Mouse (Mus musculus): ENCODE results near the gene Ticrr. TPM values are rescaled to one million over a fixed set of nuclear protein-coding genes. Genes with fewer than 3 reads are reported as not detected.

The Ticrr gene
- polyA plus RNA-seq (2015; fragmentation: Nextera tagmentation; extraction: Ambion mirVana) = 2.7 and 3.5 TPM in 2 replicates

GRCm38 (mm10) chr7:79659578-79660290 lies at the start of gene Ticrr:
Gene Ticrr (plus strand): TSS chr7:79660196.
- under 1% methylated on average over 38 of the region's 39 CpGs for WGBS
- Histone ChIP-seq H3K27me3 (replicated peaks; ENCODE audit: control insufficient read depth, insufficient read depth, low read length) (no peaks in the 10 kb centered on the region), H3K4me1 (replicated peaks; ENCODE audit: control insufficient read depth, insufficient read depth, low read length) (peaks cover 17% of the 10 kb centered on the region), H3K9me3 (ENCODE audit: control insufficient read depth, low read length) (no peaks in the 10 kb centered on the region), H3K36me3 (ENCODE audit: control insufficient read depth, insufficient read depth) (no peaks in the 10 kb centered on the region), H3K4me3 (replicated peaks; ENCODE audit: low read length) (peak within 1 kb of the TSS; percentile 59), H3K27ac (ENCODE audit: low read length) (no peak within 1 kb of the TSS), H3K9ac (replicated peaks; ENCODE audit: low read depth, low read length) (peak within 1 kb of the TSS; percentile 33), H3K4me2 (ENCODE audit: low read length) (peak within 1 kb of the TSS; percentile 72)
- ATAC-seq = peak; percentile 100

DNA sequence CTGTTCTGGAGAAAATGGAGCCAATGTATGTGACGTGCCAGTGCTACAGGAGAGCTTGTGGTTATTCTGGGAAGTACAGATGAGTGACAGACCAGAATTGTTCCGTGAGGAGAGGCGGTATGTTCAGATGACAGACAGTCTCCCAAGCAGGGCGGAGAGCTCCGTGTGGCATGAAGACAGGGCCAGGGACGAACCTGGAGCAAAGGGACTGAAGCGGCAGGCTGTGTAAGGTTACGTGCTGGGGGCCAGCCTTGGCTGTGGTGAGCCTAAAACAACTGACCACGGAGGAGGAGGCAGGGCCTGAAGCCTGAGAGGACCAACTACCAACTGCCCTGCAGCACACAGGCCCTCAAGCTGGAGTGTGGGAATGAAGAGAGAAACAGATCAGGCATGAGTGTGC lies 48.1 kb upstream of the Ticrr start:
- Histone ChIP-seq H3K4me2 (ENCODE audit: low read length) (no peak overlapping the region), H3K4me3 (replicated peaks; ENCODE audit: low read length) (no peak overlapping the region), H3K27ac (ENCODE audit: low read length) (no peak overlapping the region), H3K36me3 (ENCODE audit: control insufficient read depth, insufficient read depth) (no peaks in the 10 kb centered on the region), H3K9me3 (ENCODE audit: control insufficient read depth, low read length) (no peaks in the 10 kb centered on the region), H3K4me1 (replicated peaks; ENCODE audit: control insufficient read depth, insufficient read depth, low read length) (peaks cover 10% of the 10 kb centered on the region; the same call in 1 of the 2 replicates), H3K9ac (replicated peaks; ENCODE audit: low read depth, low read length) (no peak overlapping the region), H3K27me3 (replicated peaks; ENCODE audit: control insufficient read depth, insufficient read depth, low read length) (peaks cover 7% of the 10 kb centered on the region)
- WGBS = 63% methylated on average over 9 of the region's 9 CpGs
- ATAC-seq = no peak

GRCm38 (mm10) chr7:79612783-79613182 lies 47.2 kb upstream of the Ticrr start:
- WGBS = 11% methylated on average over 6 of the region's 6 CpGs
- H3K9me3 ChIP-seq (ENCODE audit: control insufficient read depth, low read length) = no peaks in the 10 kb centered on the region
- no peak overlapping the region for H3K4me3 ChIP-seq (replicated peaks; ENCODE audit: low read length)
- H3K4me1 ChIP-seq (replicated peaks; ENCODE audit: control insufficient read depth, insufficient read depth, low read length) = peaks cover 2% of the 10 kb centered on the region; the same call in 1 of the 2 replicates
- no peak overlapping the region for H3K4me2 ChIP-seq (ENCODE audit: low read length)
- H3K27ac ChIP-seq (ENCODE audit: low read length) = no peak overlapping the region
- peaks cover 15% of the 10 kb centered on the region for H3K27me3 ChIP-seq (replicated peaks; ENCODE audit: control insufficient read depth, insufficient read depth, low read length)
- H3K36me3 ChIP-seq (ENCODE audit: control insufficient read depth, insufficient read depth) = no peaks in the 10 kb centered on the region
- ATAC-seq = peak; percentile 42; the same call in 1 of the 2 replicates
- no peak overlapping the region for H3K9ac ChIP-seq (replicated peaks; ENCODE audit: low read depth, low read length)

GRCm38 (mm10) chr7:79613314-79613713 lies 46.7 kb upstream of the Ticrr start:
- Histone ChIP-seq H3K27ac (ENCODE audit: low read length) (no peak overlapping the region), H3K9me3 (ENCODE audit: control insufficient read depth, low read length) (no peaks in the 10 kb centered on the region), H3K27me3 (replicated peaks; ENCODE audit: control insufficient read depth, insufficient read depth, low read length) (peaks cover 19% of the 10 kb centered on the region), H3K9ac (replicated peaks; ENCODE audit: low read depth, low read length) (no peak overlapping the region), H3K36me3 (ENCODE audit: control insufficient read depth, insufficient read depth) (no peaks in the 10 kb centered on the region), H3K4me1 (replicated peaks; ENCODE audit: control insufficient read depth, insufficient read depth, low read length) (0 out of 2 replicates have a peak, but pooled peaks cover 2% of the 10 kb centered on the region), H3K4me3 (replicated peaks; ENCODE audit: low read length) (no peak overlapping the region), H3K4me2 (ENCODE audit: low read length) (no peak overlapping the region)
- WGBS = 62% methylated on average over 11 of the region's 11 CpGs
- ATAC-seq = no peak

DNA sequence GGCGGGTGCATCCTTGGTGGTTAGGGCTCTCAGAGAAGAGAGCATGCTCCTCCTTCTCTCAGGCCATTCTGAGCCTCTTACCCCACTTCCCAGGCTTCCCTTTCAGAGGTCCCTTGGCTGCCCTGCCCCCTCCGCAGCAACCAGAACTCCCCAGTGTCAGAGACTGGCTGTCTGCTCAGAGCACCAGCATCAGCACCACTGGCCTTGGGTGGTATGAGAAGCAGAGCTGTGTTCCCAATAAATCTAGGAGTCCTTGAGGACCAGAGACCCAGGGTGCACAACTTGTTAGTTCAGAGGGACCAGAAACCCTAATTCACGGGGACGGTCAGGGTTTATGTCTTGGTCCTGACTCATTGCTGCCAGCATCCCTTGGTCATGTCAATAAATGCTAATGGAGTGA lies 45.0 kb upstream of the Ticrr start:
- no peaks in the 10 kb centered on the region for H3K9me3 ChIP-seq (ENCODE audit: control insufficient read depth, low read length)
- no peak overlapping the region for H3K9ac ChIP-seq (replicated peaks; ENCODE audit: low read depth, low read length)
- no peak overlapping the region for H3K4me3 ChIP-seq (replicated peaks; ENCODE audit: low read length)
- WGBS = 80% methylated on average over 4 of the region's 4 CpGs
- H3K27ac ChIP-seq (ENCODE audit: low read length) = no peak overlapping the region
- H3K36me3 ChIP-seq (ENCODE audit: control insufficient read depth, insufficient read depth) = no peaks in the 10 kb centered on the region
- ATAC-seq = no peak
- H3K27me3 ChIP-seq (replicated peaks; ENCODE audit: control insufficient read depth, insufficient read depth, low read length) = peaks cover 19% of the 10 kb centered on the region
- 0 out of 2 replicates have a peak, but pooled peaks cover 2% of the 10 kb centered on the region for H3K4me1 ChIP-seq (replicated peaks; ENCODE audit: control insufficient read depth, insufficient read depth, low read length)
- H3K4me2 ChIP-seq (ENCODE audit: low read length) = no peak overlapping the region

GRCm38 (mm10) chr7:79615941-79616340 lies 44.1 kb upstream of the Ticrr start:
- 29% methylated on average over 1 of the region's 1 CpGs for WGBS
- Histone ChIP-seq H3K4me2 (ENCODE audit: low read length) (no peak overlapping the region), H3K27me3 (replicated peaks; ENCODE audit: control insufficient read depth, insufficient read depth, low read length) (peaks cover 19% of the 10 kb centered on the region), H3K27ac (ENCODE audit: low read length) (no peak overlapping the region), H3K4me1 (replicated peaks; ENCODE audit: control insufficient read depth, insufficient read depth, low read length) (0 out of 2 replicates have a peak, but pooled peaks cover 2% of the 10 kb centered on the region), H3K9me3 (ENCODE audit: control insufficient read depth, low read length) (no peaks in the 10 kb centered on the region), H3K4me3 (replicated peaks; ENCODE audit: low read length) (no peak overlapping the region), H3K36me3 (ENCODE audit: control insufficient read depth, insufficient read depth) (no peaks in the 10 kb centered on the region), H3K9ac (replicated peaks; ENCODE audit: low read depth, low read length) (no peak overlapping the region)
- ATAC-seq = no peak

- peak within 1 kb of the TSS; percentile 24 for H3K4me3 ChIP-seq (replicated peaks; ENCODE audit: low read length)
- no peak within 1 kb of the TSS for H3K27ac ChIP-seq (ENCODE audit: low read length)
- no peak within 1 kb of the TSS for H3K9ac ChIP-seq (replicated peaks; ENCODE audit: low read depth, low read length)
- no peaks in the 10 kb centered on the region for H3K36me3 ChIP-seq (ENCODE audit: control insufficient read depth, insufficient read depth)
- H3K4me1 ChIP-seq (replicated peaks; ENCODE audit: control insufficient read depth, insufficient read depth, low read length) = no peaks in the 10 kb centered on the region
- H3K9me3 ChIP-seq (ENCODE audit: control insufficient read depth, low read length) = no peaks in the 10 kb centered on the region
- peaks cover 19% of the 10 kb centered on the region for H3K27me3 ChIP-seq (replicated peaks; ENCODE audit: control insufficient read depth, insufficient read depth, low read length)
- 7% methylated on average over 33 of the region's 33 CpGs for WGBS
- peak within 1 kb of the TSS; percentile 37 for H3K4me2 ChIP-seq (ENCODE audit: low read length)
- no peak for ATAC-seq
Measured at GRCm38 (mm10) chr7:79617418-79617817, 42.6 kb upstream of the Ticrr start, which contains the start of gene Rhcg. Gene Rhcg (minus strand): TSS chr7:79617657.

DNA sequence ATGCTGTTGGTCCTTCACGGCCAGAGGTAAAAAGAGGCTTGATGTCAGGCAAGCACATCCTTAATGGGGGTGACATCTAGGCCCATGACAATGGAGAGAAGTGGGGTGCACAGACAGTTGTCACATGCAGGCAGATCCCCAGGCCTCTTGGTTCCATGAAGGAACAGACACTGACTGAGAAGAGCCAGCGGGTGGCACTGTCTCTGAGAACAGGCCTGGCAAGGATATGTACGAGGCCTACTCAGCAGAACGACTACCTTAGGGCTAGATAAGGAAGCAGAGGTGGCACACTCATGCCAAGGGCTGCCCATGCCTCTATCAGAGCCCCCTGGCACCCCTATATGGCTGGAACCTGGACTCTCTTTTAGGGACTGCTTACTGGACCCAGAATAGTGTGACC lies 40.5 kb upstream of the Ticrr start:
- no peaks in the 10 kb centered on the region for H3K9me3 ChIP-seq (ENCODE audit: control insufficient read depth, low read length)
- no peak overlapping the region for H3K9ac ChIP-seq (replicated peaks; ENCODE audit: low read depth, low read length)
- H3K36me3 ChIP-seq (ENCODE audit: control insufficient read depth, insufficient read depth) = no peaks in the 10 kb centered on the region
- ATAC-seq = no peak
- H3K4me2 ChIP-seq (ENCODE audit: low read length) = no peak overlapping the region
- H3K27ac ChIP-seq (ENCODE audit: low read length) = no peak overlapping the region
- H3K27me3 ChIP-seq (replicated peaks; ENCODE audit: control insufficient read depth, insufficient read depth, low read length) = peaks cover 19% of the 10 kb centered on the region
- WGBS = 71% methylated on average over 4 of the region's 4 CpGs
- no peaks in the 10 kb centered on the region for H3K4me1 ChIP-seq (replicated peaks; ENCODE audit: control insufficient read depth, insufficient read depth, low read length)
- H3K4me3 ChIP-seq (replicated peaks; ENCODE audit: low read length) = no peak overlapping the region

GRCm38 (mm10) chr7:79623086-79623485 lies 36.9 kb upstream of the Ticrr start:
- Histone ChIP-seq H3K36me3 (ENCODE audit: control insufficient read depth, insufficient read depth) (no peaks in the 10 kb centered on the region), H3K27ac (ENCODE audit: low read length) (no peak overlapping the region), H3K27me3 (replicated peaks; ENCODE audit: control insufficient read depth, insufficient read depth, low read length) (0 out of 2 replicates have a peak, but pooled peaks cover 2% of the 10 kb centered on the region), H3K9ac (replicated peaks; ENCODE audit: low read depth, low read length) (no peak overlapping the region), H3K4me1 (replicated peaks; ENCODE audit: control insufficient read depth, insufficient read depth, low read length) (no peaks in the 10 kb centered on the region), H3K4me2 (ENCODE audit: low read length) (no peak overlapping the region), H3K9me3 (ENCODE audit: control insufficient read depth, low read length) (no peaks in the 10 kb centered on the region), H3K4me3 (replicated peaks; ENCODE audit: low read length) (no peak overlapping the region)
- WGBS = 72% methylated on average over 8 of the region's 8 CpGs
- no peak for ATAC-seq
